Mouse (Mus musculus) embryonic fibroblast, embryonic 13.5 days (primary cell): ENCODE results near the gene Camta1.

Source experiments
- CTCF ChIP-seq: IDR thresholded peaks from 2 replicates; pipeline ENCODE4 v1.5.1; 2011; ENCODE audit warnings: mild to moderate bottlenecking, control low read depth, low read length, moderate library complexity, borderline replicate concordance; ENCODE audit not compliant: insufficient read depth
- POLR2A ChIP-seq: IDR thresholded peaks from 2 replicates; pipeline ENCODE4 v1.6.1; 2011; ENCODE audit warnings: low read depth, mild to moderate bottlenecking, control low read depth, low read length, moderate library complexity

- TF ChIP-seq CTCF (no peak), POLR2A (no peak)
Observed at GRCm38 (mm10) chr4:151496581-151496980, 365.1 kb downstream of the Camta1 start.
